Mouse (Mus musculus): ENCODE measurements around the gene Ptger4. TPM values are rescaled to one million over a fixed set of nuclear protein-coding genes. Genes with fewer than 3 reads are reported as not detected.

Gene Ptger4
- polyA plus RNA-seq, 1 experiment from 2014 or later = 0.94 TPM

DNA sequence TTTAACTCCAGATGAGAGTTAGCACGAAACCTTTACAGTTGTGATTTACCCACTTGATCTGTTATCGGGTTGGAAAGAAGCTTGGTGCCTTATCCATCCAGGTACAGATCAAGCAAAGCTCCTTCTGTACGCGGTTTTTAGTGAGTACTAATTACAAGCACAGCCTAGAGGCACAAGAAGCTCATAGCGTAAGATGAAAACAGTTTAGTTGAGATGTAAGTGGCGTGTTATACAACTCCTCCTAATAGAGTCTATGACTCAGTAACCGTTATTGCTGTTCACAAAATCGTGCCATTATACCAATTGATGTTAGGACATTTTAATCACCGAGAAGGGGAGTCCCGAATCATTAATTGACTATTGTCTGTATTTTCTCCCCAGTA, 57.7 kb downstream of the Ptger4 start:
- H3K27ac ChIP-seq (replicated peaks) = peak overlapping the region; percentile 91
- no peaks in the 10 kb centered on the region for H3K27me3 ChIP-seq (ENCODE audit: low read depth, poor library complexity, severe bottlenecking)
- H3K36me3 ChIP-seq = peaks cover 18% of the 10 kb centered on the region
- no peaks in the 10 kb centered on the region for H3K9me3 ChIP-seq (replicated peaks)
- DNase-seq (ENCODE audit: low spot score) = no peak
- peaks cover 21% of the 10 kb centered on the region for H3K4me1 ChIP-seq
- H3K4me3 ChIP-seq = peak overlapping the region; percentile 97
- 49% methylated on average over 10 of the region's 10 CpGs for WGBS

DNA sequence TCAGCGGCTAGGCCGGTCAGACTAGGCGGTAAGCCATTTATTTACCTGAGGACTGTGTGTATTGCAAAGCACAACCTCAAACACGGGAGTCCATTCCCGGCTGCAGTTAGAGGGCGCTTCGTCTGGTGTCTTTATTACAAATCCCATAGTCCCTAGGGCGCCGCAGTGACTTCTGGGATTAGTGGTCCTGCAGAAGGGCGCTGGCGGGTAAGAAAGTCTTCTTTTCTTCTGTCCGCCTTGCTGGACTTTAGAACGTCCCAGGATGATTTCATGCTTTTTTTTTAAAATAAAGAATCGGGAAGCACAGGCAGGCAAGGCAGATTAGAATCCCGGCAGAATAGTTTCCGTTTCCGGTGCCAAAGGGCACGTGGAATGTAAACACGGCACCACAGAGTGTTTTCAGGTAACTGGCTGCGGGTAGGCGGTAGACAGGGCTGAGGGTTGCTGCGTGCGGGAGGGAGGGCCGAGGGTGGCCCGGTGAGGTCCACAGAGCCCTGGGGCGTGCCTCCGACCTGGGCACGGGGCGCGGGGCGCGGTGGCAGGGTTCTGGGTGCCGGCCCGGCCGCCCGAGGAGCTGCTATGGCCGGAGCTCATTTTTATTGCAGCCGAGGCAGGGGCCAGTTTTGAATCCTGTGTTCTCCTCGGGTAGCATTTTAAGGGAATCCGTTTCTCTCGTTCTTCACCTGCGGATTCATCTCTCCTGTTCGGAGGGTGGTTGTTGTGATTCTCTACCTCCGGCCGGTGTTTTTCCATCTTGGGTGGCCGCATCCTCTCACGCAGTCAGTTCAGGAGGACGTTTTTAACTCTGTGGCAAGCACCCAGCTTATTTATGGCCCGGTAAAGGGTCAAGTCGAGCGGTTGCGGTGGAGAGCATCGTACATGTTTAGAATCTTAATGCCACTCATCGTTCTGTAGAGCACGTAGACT, 58.4 kb downstream of the Ptger4 start, which contains the start of gene Ttc33:
Gene Ttc33 (plus strand): TSS at position 160 of the 927 bp plus-strand sequence.
- no peaks in the 10 kb centered on the region for H3K27me3 ChIP-seq (ENCODE audit: low read depth, poor library complexity, severe bottlenecking)
- WGBS = under 1% methylated on average over 55 of the region's 55 CpGs

DNA sequence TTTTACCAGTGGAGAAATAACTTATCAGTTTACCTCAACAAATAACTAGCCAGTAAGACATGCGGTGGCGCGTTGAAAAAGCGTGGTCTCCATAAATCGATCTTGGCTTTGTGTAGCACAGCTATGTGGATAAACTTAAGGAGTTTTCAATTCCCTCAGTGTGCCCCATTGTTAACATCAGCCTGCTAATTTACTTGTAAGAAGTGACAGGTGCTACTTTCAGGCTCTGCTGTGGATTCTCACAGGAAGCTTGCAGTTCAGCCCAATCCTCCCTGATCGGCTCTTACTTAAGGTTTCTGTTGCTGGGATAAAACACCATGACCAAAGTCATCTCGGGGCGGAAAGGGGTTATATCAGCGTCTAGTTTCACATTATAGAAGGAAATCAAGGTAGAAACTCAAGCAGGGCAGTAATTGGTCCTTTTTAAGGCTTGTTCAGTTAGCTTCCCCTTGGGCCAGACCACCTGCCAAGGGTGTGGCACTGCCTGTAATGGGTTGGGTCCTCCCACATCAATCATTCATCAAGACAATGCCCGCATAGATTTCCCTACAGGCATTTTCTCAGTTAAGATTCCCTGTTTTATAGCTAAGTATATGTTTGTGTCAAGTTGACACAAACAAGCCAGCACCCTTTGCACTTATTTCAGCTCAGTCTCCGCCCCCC, 59.2 kb downstream of the Ptger4 start:
- peaks cover 21% of the 10 kb centered on the region for H3K4me1 ChIP-seq
- H3K27ac ChIP-seq (replicated peaks) = peak overlapping the region; percentile 91
- peaks cover 4% of the 10 kb centered on the region for H3K36me3 ChIP-seq
- H3K27me3 ChIP-seq (ENCODE audit: low read depth, poor library complexity, severe bottlenecking) = no peaks in the 10 kb centered on the region
- H3K9me3 ChIP-seq (replicated peaks) = no peaks in the 10 kb centered on the region
- WGBS = 53% methylated on average over 10 of the region's 11 CpGs
- peak overlapping the region; percentile 97 for H3K4me3 ChIP-seq
- no peak for DNase-seq (ENCODE audit: low spot score)

More for the DNA sequence above, 58.4 kb downstream of the Ptger4 start, which contains the start of gene Ttc33:
- H3K9me3 ChIP-seq (replicated peaks) = no peaks in the 10 kb centered on the region
- peaks cover 21% of the 10 kb centered on the region for H3K4me1 ChIP-seq
- peaks cover 12% of the 10 kb centered on the region for H3K36me3 ChIP-seq
- peak; percentile 68 for DNase-seq (ENCODE audit: low spot score)
- H3K4me3 ChIP-seq = peak within 1 kb of the TSS; percentile 97
- peak within 1 kb of the TSS; percentile 91 for H3K27ac ChIP-seq (replicated peaks)

DNA sequence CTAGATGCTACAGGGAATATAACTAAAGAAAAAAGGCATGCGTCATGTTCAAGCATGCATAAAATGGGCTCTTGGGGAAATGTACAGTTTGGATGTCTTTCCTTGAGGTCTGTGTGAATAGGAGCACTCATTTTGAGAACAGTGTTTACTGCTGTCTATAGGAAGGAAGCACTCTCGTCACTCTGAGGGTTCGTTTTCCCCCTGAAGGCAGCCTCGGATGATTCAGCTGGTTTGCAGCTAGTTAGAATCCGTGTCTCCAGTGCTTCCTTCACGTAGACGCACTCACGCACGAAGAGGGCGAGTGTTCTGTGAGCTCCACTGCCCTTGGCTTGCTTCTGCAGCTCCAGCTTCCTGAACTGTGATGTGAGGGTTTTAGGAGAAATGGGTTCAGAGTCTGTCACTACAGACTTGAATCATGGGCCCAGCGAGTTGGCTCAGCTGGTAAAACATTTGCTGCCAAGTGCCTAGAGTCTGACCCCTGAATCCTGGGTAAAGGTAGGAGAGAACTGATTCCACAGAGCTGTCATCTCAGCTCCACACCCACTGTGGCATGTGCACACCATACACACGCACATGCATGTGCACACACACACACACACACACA, 70.7 kb downstream of the Ptger4 start:
- Histone ChIP-seq H3K4me1 (no peaks in the 10 kb centered on the region), H3K4me3 (no peak overlapping the region), H3K9me3 (replicated peaks) (no peaks in the 10 kb centered on the region), H3K27me3 (ENCODE audit: low read depth, poor library complexity, severe bottlenecking) (no peaks in the 10 kb centered on the region), H3K27ac (replicated peaks) (no peak overlapping the region), H3K36me3 (peaks cover 79% of the 10 kb centered on the region)
- WGBS = 93% methylated on average over 12 of the region's 12 CpGs
- no peak for DNase-seq (ENCODE audit: low spot score)

DNA sequence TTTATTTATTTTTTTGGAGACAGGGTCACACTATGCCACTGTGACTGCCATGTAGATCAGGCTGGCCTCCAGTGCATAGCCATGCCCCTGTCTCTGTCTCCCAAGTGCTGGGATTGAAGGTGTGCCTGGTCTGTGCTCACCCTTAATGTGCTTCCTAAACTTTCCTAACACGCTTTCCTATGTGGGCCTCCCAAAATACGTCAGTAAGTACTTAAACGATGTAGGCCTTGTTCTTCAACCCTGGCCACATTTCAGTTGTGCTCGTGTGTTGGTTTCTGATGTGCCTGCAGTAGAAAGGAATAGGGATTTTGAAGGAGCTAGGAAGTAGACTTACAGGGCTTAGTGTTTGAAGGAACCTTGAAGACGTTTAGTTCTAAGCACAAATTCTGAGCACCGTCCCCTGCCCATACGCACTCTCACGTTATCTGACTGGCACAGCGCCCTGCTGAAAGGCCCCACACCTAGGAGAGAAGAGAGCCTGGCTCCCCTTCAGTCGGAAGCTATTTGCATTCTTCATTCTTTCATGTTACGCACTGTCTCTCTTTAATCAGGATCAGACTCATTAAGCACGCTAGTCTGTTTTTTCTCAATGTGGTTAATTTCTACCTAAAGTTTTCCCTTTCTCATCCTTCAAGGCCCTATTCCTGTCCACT, 78.7 kb downstream of the Ptger4 start:
- Histone ChIP-seq H3K27me3 (ENCODE audit: low read depth, poor library complexity, severe bottlenecking) (no peaks in the 10 kb centered on the region), H3K27ac (replicated peaks) (no peak overlapping the region), H3K36me3 (peaks cover 83% of the 10 kb centered on the region), H3K9me3 (replicated peaks) (no peaks in the 10 kb centered on the region), H3K4me1 (no peaks in the 10 kb centered on the region), H3K4me3 (no peak overlapping the region)
- 91% methylated on average over 12 of the region's 12 CpGs for WGBS
- no peak for DNase-seq (ENCODE audit: low spot score)

DNA sequence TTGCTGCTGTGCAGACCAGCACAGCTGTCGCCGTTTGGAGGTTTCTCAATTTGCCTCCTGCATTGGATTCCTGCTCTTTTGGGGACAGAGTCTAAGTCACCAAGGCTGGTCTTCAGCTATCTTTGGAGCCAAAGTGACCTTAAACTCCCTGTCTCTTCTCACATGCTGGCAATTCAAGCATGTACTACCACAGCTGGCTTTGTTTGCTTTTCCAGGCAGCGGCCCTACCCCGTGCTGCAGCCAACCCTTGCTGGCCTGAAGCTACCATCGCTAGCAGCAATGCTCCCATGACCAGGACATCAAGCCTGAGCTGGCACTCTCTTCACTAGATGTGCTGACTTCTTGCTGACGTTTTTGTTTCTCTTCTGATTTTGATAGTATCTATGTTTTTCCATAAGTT, 85.2 kb downstream of the Ptger4 start:
- H3K27ac ChIP-seq (replicated peaks) = no peak overlapping the region
- 79% methylated on average over 6 of the region's 6 CpGs for WGBS

DNA sequence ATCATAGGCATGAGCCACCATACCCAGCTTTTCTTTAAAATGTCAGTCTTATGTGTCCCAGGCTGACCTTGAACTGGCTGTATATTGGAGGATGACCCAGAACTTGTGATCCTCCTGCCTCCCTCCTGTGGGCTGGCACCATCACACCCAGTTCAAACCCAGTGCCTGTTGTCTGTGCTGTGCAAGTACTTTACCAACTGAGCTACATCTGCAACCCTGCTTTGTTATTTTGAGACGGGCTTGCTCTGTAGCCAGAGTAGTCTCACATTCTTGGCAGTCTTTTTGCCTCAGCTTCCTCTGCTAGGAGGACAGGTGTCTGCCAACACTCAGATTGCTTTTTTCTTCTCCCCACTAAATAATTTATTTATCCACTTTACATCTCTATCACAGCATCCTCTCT, 86.6 kb downstream of the Ptger4 start:
- Histone ChIP-seq H3K4me1 (no peaks in the 10 kb centered on the region), H3K27ac (replicated peaks) (no peak overlapping the region), H3K27me3 (ENCODE audit: low read depth, poor library complexity, severe bottlenecking) (no peaks in the 10 kb centered on the region), H3K9me3 (replicated peaks) (no peaks in the 10 kb centered on the region), H3K36me3 (peaks cover 16% of the 10 kb centered on the region), H3K4me3 (no peak overlapping the region)
- DNase-seq (ENCODE audit: low spot score) = no peak
- WGBS = 97% methylated on average over 1 of the region's 1 CpGs

More for the DNA sequence above, 85.2 kb downstream of the Ptger4 start:
- Histone ChIP-seq H3K4me1 (no peaks in the 10 kb centered on the region), H3K27me3 (ENCODE audit: low read depth, poor library complexity, severe bottlenecking) (no peaks in the 10 kb centered on the region), H3K4me3 (no peak overlapping the region), H3K36me3 (peaks cover 29% of the 10 kb centered on the region), H3K9me3 (replicated peaks) (no peaks in the 10 kb centered on the region)
- no peak for DNase-seq (ENCODE audit: low spot score)

Other genes starting within 250 kb of the Ptger4 start
- gene C7, start 180.4 kb downstream of the Ptger4 start, polyA plus RNA-seq (2016; fragmentation: Nextera tagmentation; extraction: Ambion mirVana) = not detected in 2 replicates
- 0.68 and 0.77 TPM in 2 replicates for gene Card6, start 135.6 kb downstream of the Ptger4 start, polyA plus RNA-seq (2016; fragmentation: Nextera tagmentation; extraction: Ambion mirVana)
- 382 and 459 TPM in 2 replicates for gene Rpl37, start 127.5 kb downstream of the Ptger4 start, polyA plus RNA-seq (2016; fragmentation: Nextera tagmentation; extraction: Ambion mirVana)
- 13.6 and 14.2 TPM in 2 replicates for gene Prkaa1, start 100.3 kb downstream of the Ptger4 start, polyA plus RNA-seq (2016; fragmentation: Nextera tagmentation; extraction: Ambion mirVana)
- gene Ttc33, start 58.7 kb downstream of the Ptger4 start, polyA plus RNA-seq (2016; fragmentation: Nextera tagmentation; extraction: Ambion mirVana) = 37.3 and 41.3 TPM in 2 replicates

All from midbrain, embryonic 10.5 days (tissue).